Mouse (Mus musculus) cerebellum, adult 9-10 months (tissue): ENCODE measurements at regions not wholly inside any gene's neighbourhood (a gene's known extent, or its start where the extent isn't known, plus 50 kb on each side); places are given as distances from the start of the nearest gene placed in this dataset.
A peak's percentile ranks its signal among the peaks of the same experiment; 100 is the strongest.

Experiments
- DNase-seq: peaks from one replicate; pipeline ENCODE4 v3.0.0; 2022

- DNase-seq: no peak
Observed at GRCm38 (mm10) chr12:67929842-67930241, 707.5 kb upstream of the Mdga2 start.

DNA sequence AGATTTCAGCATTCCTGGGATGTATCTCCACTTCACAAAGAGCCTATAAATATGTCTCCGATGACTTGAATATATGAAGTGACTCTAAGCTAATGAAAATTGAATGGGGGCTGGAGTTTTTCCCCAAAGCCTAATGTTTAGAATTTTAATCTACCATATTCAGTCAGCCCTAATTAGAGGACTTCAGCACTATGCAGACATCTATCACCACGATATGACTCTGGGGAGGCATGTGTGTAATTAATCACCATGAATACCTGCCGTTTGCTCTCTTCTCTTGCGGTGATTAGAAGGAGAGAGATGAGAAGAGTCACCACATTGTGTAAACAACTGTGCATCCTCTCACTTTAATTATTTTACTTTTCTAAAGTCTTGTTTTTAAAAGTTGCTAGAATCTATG is 692.3 kb upstream of the Mdga2 start:
- DNase-seq: no peak

DNA sequence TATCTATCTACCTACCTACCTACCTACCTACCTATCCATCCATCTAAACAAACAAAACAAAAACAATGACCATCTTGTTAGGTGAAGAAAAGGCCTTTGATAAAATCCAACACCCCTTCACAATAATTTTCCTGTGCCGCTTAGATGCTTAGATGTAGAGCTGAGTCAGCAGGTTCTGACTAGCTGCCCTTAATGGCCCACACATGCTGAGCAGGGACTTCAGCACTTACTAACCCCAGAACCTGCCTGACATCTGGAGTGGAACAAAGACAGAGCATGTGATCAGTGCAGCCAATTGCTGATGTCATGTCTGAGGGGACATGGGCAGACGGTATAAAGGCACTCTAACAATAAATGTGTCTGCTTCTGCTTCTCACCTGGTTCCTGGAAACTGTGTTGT is 664.9 kb upstream of the Mdga2 start:
- no peak for DNase-seq

- DNase-seq: no peak
Observed at GRCm38 (mm10) chr12:67862615-67863014, 640.3 kb upstream of the Mdga2 start.

- DNase-seq: no peak
Observed at GRCm38 (mm10) chr12:67860713-67861112, 638.4 kb upstream of the Mdga2 start.

DNA sequence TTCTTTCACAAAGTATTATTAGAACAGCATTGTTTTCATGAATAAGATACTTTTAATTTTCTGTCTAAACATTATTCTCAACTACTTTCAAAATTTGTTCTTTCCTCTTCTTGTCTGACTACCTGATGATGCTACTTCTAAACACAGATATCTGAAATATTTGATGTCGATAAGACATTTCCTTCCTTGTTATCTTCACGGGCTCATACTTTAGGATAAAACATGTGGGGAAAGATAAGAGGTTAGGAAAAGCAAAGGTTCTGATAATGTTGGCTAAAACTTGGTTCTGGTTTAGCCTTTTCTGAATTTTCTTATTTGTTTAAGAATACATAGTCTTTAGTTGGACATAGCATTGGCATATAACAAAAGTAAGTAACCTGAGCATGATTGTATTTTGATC is 630.3 kb upstream of the Mdga2 start:
- no peak for DNase-seq

GRCm38 (mm10) chr12:67847517-67847916 is 625.2 kb upstream of the Mdga2 start:
- no peak for DNase-seq

DNA sequence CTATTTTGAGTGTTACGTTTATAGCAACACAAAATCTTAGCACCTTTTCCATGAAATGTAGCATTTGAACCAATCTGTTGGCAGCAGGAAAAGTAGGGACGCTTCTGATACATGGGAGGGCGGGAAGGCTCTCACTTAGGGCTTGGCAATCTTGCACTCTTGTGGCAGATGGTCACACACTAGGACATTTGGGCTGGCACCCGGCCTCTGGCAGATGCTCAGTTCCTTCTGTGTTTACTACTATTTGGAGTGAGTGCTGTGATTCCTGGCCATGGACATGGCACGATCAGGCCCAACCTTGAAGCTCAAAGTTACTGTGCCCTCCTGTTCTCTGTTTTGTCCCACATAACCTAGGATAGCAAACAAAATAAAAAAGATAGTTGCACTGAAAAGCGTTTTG is 581.9 kb upstream of the Mdga2 start:
- DNase-seq: peak; percentile 84

DNA sequence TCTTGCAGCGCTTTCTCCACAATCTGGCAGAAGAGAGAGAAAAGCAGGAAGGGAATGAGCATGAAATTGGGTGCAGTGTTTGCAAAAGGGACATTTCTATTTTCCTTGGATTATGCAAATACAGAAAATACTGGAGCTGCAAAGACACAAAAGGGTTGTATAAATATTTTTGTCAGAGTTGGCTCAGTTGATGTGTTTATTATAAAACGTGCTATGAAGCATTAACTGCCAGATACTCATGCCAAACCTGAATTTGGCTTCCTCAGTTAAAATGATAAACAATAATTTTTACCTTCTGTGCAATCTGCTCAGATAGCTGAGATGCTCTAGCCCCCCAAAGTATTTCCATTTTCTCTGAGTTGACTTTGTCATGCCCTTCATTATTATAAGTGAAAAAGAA is 577.4 kb upstream of the Mdga2 start:
- no peak for DNase-seq
